Comparison of ENCODE assay signal across 8 mouse cellular contexts in genomic region chr1:119912953-119913814, GRCm38 (mm10). TPM values are rescaled to one million over a fixed set of nuclear protein-coding genes. Genes with fewer than 3 reads are reported as not detected.
A peak's percentile ranks its signal among the peaks of the same experiment; 100 is the strongest.
DNase-seq lines count a peak whose midpoint lies in the region; ATAC-seq and TF ChIP-seq lines count a peak whose summit lies in the region.

Gene Tmem177 (minus strand): TSS chr1:119913208.

- no peaks in the 10 kb centered on the region for H3K4me1 ChIP-seq in bone marrow, adult 2 months (ENCODE audit: control insufficient read depth, insufficient read depth, low read length)
- H3K4me1 ChIP-seq in embryonic fibroblast, embryonic 13.5 days (ENCODE audit: control insufficient read depth, insufficient read depth, low read length): no peaks in the 10 kb centered on the region; the same call in 1 of the 2 replicates
- peaks cover 2% of the 10 kb centered on the region; the same call in 1 of the 2 replicates for H3K4me1 ChIP-seq in heart, embryonic 10.5 days
- H3K4me1 ChIP-seq in kidney, embryonic 15.5 days: peaks cover 10% of the 10 kb centered on the region; the same call in 1 of the 2 replicates

- no peaks in the 10 kb centered on the region for H3K9me3 ChIP-seq in heart, embryonic 10.5 days
- H3K9me3 ChIP-seq in kidney, embryonic 15.5 days (replicated peaks): no peaks in the 10 kb centered on the region

- no peaks in the 10 kb centered on the region for H3K27me3 ChIP-seq in heart, embryonic 10.5 days (ENCODE audit: insufficient read depth, poor library complexity, severe bottlenecking)
- no peaks in the 10 kb centered on the region for H3K27me3 ChIP-seq in kidney, embryonic 15.5 days

- WGBS in bone marrow, adult 2 months: 8% methylated on average over 42 of the region's 42 CpGs
- WGBS in heart, embryonic 10.5 days: 11% methylated on average over 42 of the region's 42 CpGs
- WGBS in kidney, embryonic 15.5 days: 11% methylated on average over 42 of the region's 42 CpGs

- peak within 1 kb of the TSS; percentile 78 for H3K4me2 ChIP-seq in kidney, embryonic 15.5 days

- peak; percentile 98 for DNase-seq in 416B (ENCODE audit: low read depth)
- peak; percentile 98 for DNase-seq in heart, embryonic 10.5 days (ENCODE audit: low spot score)
- peak; percentile 98 for DNase-seq in liver
- DNase-seq in spleen, postnatal 4 days (ENCODE audit: low spot score in 2 of 2): peak; percentile 98 to 99

- H3K4me3 ChIP-seq in bone marrow, adult 2 months (replicated peaks; ENCODE audit: control insufficient read depth, low read depth, low read length): peak within 1 kb of the TSS; percentile 67
- H3K4me3 ChIP-seq in embryonic fibroblast, embryonic 13.5 days (ENCODE audit: insufficient read depth, low read length): peak within 1 kb of the TSS; percentile 60
- peak within 1 kb of the TSS; percentile 65 for H3K4me3 ChIP-seq in heart, embryonic 10.5 days
- H3K4me3 ChIP-seq in kidney, embryonic 15.5 days (replicated peaks): peak within 1 kb of the TSS; percentile 61

- peak; percentile 97 for ATAC-seq in kidney, embryonic 15.5 days (replicated peaks; ENCODE audit: low FRiP score)
- ATAC-seq in monocyte, adult 5-6 weeks (replicated peaks; ENCODE audit: insufficient number of reproducible peaks, low FRiP score, low TSS enrichment, poor library complexity, severe bottlenecking): peak; percentile 86

- TF ChIP-seq CTCF in bone marrow, adult 2 months (IDR thresholded peaks at IDR 0.05; ENCODE audit: control insufficient read depth, insufficient read depth, low read length): no peak
- no peak for TF ChIP-seq CTCF in embryonic fibroblast, embryonic 13.5 days (IDR thresholded peaks at IDR 0.05; ENCODE audit: borderline replicate concordance, insufficient read depth, low read length)

- peak; percentile 74; the same call in 1 of the 2 replicates for TF ChIP-seq POLR2A in bone marrow, adult 2 months (IDR thresholded peaks at IDR 0.05; ENCODE audit: borderline replicate concordance, control insufficient read depth, low read depth, low read length)
- TF ChIP-seq POLR2A in embryonic fibroblast, embryonic 13.5 days (IDR thresholded peaks at IDR 0.05; ENCODE audit: low read depth, low read length): peak; percentile 92

- H3K36me3 ChIP-seq in heart, embryonic 10.5 days: peaks cover 24% of the 10 kb centered on the region
- H3K36me3 ChIP-seq in kidney, embryonic 15.5 days: peaks cover 22% of the 10 kb centered on the region; the same call in 1 of the 2 replicates

- H3K9ac ChIP-seq in kidney, embryonic 15.5 days: peak within 1 kb of the TSS; percentile 55

- H3K27ac ChIP-seq in bone marrow, adult 2 months (ENCODE audit: control insufficient read depth, insufficient read depth, low read depth, low read length, poor library complexity): no peak within 1 kb of the TSS
- H3K27ac ChIP-seq in embryonic fibroblast, embryonic 13.5 days (ENCODE audit: insufficient read depth, low read length): no peak within 1 kb of the TSS
- H3K27ac ChIP-seq in heart, embryonic 10.5 days: peak within 1 kb of the TSS; percentile 86
- peak within 1 kb of the TSS; percentile 70; the same call in 1 of the 2 replicates for H3K27ac ChIP-seq in kidney, embryonic 15.5 days

RNA-seq across cellular contexts. Expression of gene Tmem177, which starts in this region (rescaled TPM):
- polyA plus RNA-seq in bone marrow, adult 2 months (2011; ENCODE audit: insufficient read depth, insufficient read length, low replicate concordance, missing spikeins): 2.5 and 3.0 TPM in 2 replicates
- 3.5 and 3.6 TPM in 2 replicates for polyA plus RNA-seq in embryonic fibroblast, embryonic 13.5 days (2011; ENCODE audit: insufficient read length, low read depth, missing spikeins)
- polyA plus RNA-seq in heart, embryonic 10.5 days (2016; fragmentation: Nextera tagmentation; extraction: Ambion mirVana): 7.5 and 8.7 TPM in 2 replicates
- polyA plus RNA-seq in kidney, embryonic 15.5 days (2015; fragmentation: Nextera tagmentation; extraction: Ambion mirVana): 7.6 and 8.1 TPM in 2 replicates
- total RNA-seq in monocyte, adult 5-6 weeks (2017): 0.64 to 3.5 TPM (median 0.76 TPM) in 3 replicates

Comparison
In these comparisons a context has a peak if more than half of its experiments do, and no peak if none do; other contexts are left out.
1. H3K27ac ChIP-seq: peak in heart, embryonic 10.5 days (single experiment) and kidney, embryonic 15.5 days (single experiment); none in bone marrow, adult 2 months (single experiment) and embryonic fibroblast, embryonic 13.5 days (single experiment).
2. Peak in every context shown above with its lines, with median percentiles within 50 percentile points of each other: DNase-seq and H3K4me3 ChIP-seq.